Mouse (Mus musculus) effector memory CD4-positive, alpha-beta T cell, adult 7 months (primary cell): ENCODE data around the gene Pnma5. TPM values are rescaled to one million over a fixed set of nuclear protein-coding genes. Genes with fewer than 3 reads are reported as not detected.

Experiments
- polyA plus RNA-seq: library from polyadenylated mRNA; unstranded; fragments of 100-300 nt; shearing (Covaris generic); gene quantifications from one replicate; pipeline ENCODE4 v1.2.1, GENCODE M21; 2017

Pnma5 gene
- polyA plus RNA-seq = not detected

DNA sequence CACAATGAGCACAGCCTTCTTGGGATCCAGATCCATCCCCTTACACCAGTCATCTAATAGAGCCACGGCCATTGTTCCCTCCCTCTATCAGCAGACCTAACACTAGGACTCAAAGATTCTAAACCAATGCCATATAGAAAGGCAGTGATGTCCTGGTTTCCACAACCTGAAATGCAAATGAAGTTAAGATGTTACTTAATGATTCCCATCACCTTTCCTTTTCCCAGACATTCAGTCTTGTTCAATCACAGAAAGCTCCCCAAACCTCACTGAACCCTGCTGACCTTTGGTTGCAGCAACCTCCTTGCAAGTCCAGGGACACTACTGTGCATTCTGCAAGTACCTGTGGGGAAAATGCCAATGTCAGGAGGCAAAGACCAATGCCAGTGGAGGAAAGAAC, at the start of gene Pnma5:
Gene Pnma5 (minus strand): TSS at position 101 of the 400 bp plus-strand sequence.

DNA sequence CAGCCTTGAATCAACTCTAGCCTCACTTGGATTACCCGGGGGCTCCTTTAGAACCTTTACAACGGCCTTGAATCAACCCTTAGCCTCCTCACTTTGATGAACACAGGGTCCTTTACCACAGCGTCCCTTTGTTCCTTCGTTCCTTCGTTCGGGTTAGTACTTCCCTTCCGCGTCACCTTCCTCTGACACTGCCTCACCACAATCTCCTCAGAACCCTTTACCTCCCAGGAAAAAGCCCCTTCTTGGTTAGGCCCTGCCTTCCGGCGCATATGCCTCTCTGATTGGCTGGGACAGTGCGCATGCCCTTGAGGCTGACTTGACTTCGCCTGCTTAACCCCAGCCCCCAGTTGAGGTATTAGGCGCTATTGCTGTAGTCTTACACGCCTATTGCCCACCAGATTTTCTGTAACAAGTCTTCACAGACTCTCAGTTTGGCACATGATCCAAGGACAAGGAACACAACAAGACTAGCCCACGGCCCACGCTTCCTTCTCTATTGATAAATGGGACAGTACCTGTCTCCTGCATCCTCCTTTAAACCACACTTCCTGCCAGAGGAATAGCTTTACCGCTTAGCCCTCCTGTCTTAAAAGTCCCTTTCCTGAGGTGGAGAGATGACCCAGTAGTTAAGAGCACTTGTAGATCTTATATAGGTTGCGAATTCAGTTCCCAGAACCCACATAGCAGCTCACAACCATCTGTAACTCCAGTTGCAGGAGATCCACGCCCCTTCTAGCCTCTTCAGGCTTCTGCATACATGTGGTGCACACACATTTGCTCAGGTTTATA, 45.6 kb upstream of the Pnma5 start, which contains the start of gene Xlr4a:
Gene Xlr4a (minus strand): TSS at position 212 of the 789 bp plus-strand sequence.

GRCm38 (mm10) chrX:73064415-73064793, 27.5 kb upstream of the Pnma5 start, which contains the start of gene Pnma3:
Pnma3 (plus strand) TSS chrX:73064787.

DNA sequence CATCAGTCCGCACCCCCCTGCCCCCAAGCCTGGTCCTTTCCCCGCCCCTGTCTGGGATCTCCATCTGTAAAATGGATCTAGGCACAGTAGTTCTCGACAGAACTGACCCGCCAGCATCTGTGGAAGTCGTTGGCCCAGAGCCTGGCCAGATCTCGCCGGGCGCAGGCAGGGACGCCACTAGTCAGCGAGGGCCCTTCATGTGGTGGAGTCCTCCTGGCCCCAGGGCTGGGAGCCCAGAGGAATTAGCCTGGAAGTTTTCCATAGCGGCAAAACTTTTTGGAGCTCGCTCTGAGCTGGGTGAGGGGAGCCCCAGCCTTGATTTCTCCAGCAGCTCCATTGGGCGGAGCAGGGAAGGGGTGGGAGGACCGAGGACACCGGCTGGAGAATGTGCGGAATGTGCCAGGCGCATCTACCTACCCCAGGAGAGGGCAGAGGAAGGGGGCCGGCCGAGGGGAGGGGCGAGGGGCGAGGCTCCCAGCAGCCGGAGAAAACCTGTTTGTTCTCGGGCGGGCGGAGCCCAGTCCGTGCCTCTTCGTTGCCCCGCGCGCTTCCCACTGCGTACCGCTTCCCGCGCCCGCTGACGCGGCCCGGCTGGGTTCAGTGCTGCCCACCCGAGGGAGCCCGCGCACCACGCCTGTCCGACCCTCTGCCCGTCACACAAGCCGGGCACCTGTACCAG, 49.9 kb downstream of the Pnma5 start, which contains the start of gene Zfp185:
Gene Zfp185 (plus strand): TSS at position 499 of the 679 bp plus-strand sequence.

Other genes with a start within 250 kb of the Pnma5 start
- gene Gabrq, start 211.9 kb downstream of the Pnma5 start, polyA plus RNA-seq = not detected
- gene Cetn2, start 118.7 kb downstream of the Pnma5 start, polyA plus RNA-seq = 59.9 TPM
- gene Nsdhl, start 118.5 kb downstream of the Pnma5 start, polyA plus RNA-seq = 13.5 TPM
- not detected for gene Zfp185, start 49.8 kb downstream of the Pnma5 start, polyA plus RNA-seq
- not detected for gene Pnma3, start 27.7 kb upstream of the Pnma5 start, polyA plus RNA-seq
- gene Xlr4a, start 45.4 kb upstream of the Pnma5 start, polyA plus RNA-seq = 68.2 TPM
- gene Xlr3a, start 60.0 kb upstream of the Pnma5 start, polyA plus RNA-seq = 0.41 TPM
- 0.69 TPM for gene Gm14685, start 79.9 kb upstream of the Pnma5 start, polyA plus RNA-seq
- gene Xlr5b, start 111.7 kb upstream of the Pnma5 start, polyA plus RNA-seq = not detected
- gene DXBay18, start 112.3 kb upstream of the Pnma5 start, polyA plus RNA-seq = 0.49 TPM
- not detected for gene Spin2d, start 139.9 kb upstream of the Pnma5 start, polyA plus RNA-seq
- gene Xlr3b, start 155.1 kb upstream of the Pnma5 start, polyA plus RNA-seq = 31.8 TPM
- gene Xlr4b, start 177.2 kb upstream of the Pnma5 start, polyA plus RNA-seq = 167 TPM
- gene F8a, start 191.2 kb upstream of the Pnma5 start, polyA plus RNA-seq = 15.3 TPM
- 102 TPM for gene Xlr4c, start 206.0 kb upstream of the Pnma5 start, polyA plus RNA-seq
- gene Xlr3c, start 228.3 kb upstream of the Pnma5 start, polyA plus RNA-seq = 0.67 TPM